Mouse (Mus musculus) heart, adult 2 months (tissue): ENCODE results near the gene Rxfp2. TPM values are rescaled to one million over a fixed set of nuclear protein-coding genes. Genes with fewer than 3 reads are reported as not detected.

Experiments
- DNase-seq, 2 experiments: peaks; one replicate each; pipeline ENCODE4 v3.0.0; 2021
- H3K27ac ChIP-seq: fragments of 200-600 bp; 2 replicates; pipeline ENCODE4 v1.8.1; 2022
- H3K27me3 ChIP-seq: fragments of 200-500 bp; 2 replicates; pipeline ENCODE4 v1.6.1; 2012; ENCODE audit warnings: mild to moderate bottlenecking, low read length, inconsistent platforms, mixed read lengths; ENCODE audit not compliant: control insufficient read depth, insufficient read depth
- H3K36me3 ChIP-seq: fragments of 200-500 bp; 2 replicates; pipeline ENCODE4 v1.6.1; 2012; ENCODE audit warnings: low read length, inconsistent platforms; ENCODE audit not compliant: control insufficient read depth, insufficient read depth
- H3K4me1 ChIP-seq: fragments of 200-500 bp; 2 replicates; pipeline ENCODE4 v1.6.1; 2011; ENCODE audit warnings: low read length; ENCODE audit not compliant: control insufficient read depth, insufficient read depth
- H3K4me3 ChIP-seq: fragments of 200-600 bp; 2 replicates; pipeline ENCODE4 v1.8.1; 2022
- H3K79me2 ChIP-seq: fragments of 200-500 bp; replicated peaks from 2 replicates; pipeline ENCODE4 v1.6.1; 2012; ENCODE audit warnings: mild to moderate bottlenecking, inconsistent platforms, low read length, moderate library complexity, mixed read lengths; ENCODE audit not compliant: control insufficient read depth, insufficient read depth
- H3K9ac ChIP-seq: fragments of 200-500 bp; 2 replicates; pipeline ENCODE4 v1.6.1; 2012; ENCODE audit warnings: low read depth, mild to moderate bottlenecking, control low read depth, inconsistent platforms, low read length, mixed read lengths
- CTCF ChIP-seq: fragments of 200-600 bp; IDR thresholded peaks from 2 replicates; pipeline ENCODE4 v1.8.1; 2022; ENCODE audit warnings: antibody characterized with exemption, mild to moderate bottlenecking, moderate library complexity
- EP300 ChIP-seq: fragments of 200-500 bp; IDR thresholded peaks from 2 replicates; pipeline ENCODE4 v1.6.1; 2011; ENCODE audit warnings: low read depth, low read length, control low read depth; ENCODE audit not compliant: insufficient read depth
- POLR2A ChIP-seq: fragments of 200-500 bp; IDR thresholded peaks from 2 replicates; pipeline ENCODE4 v1.6.1; 2011; ENCODE audit warnings: mild to moderate bottlenecking, low read depth, low read length, control low read depth; ENCODE audit not compliant: insufficient read depth
- WGBS: fragments of 180-500 bp; shearing (Covaris S2); methylation state at CpG from one replicate; pipeline ENCODE4 v1.1.7; 2018; 5-methylcytosine and 5-hydroxymethylcytosine counted together
- intact Hi-C: fragments of 180-260 bp; cut with DNase I; formaldehyde crosslinking; loops from one replicate; pipeline ENCODE4 v1.15.1; 2025
- polyA plus RNA-seq: library from polyadenylated mRNA; depleted of rRNA; stranded (reverse); fragments of >200 nt; gene quantifications from 2 replicates; pipeline ENCODE4 v1.2.3, GENCODE M21; 2012
- total RNA-seq, 2 experiments: library from RNA; stranded (reverse); gene quantifications; 2 replicates each; pipeline ENCODE4 v1.2.3; 2021

Gene Rxfp2
- total and polyA plus RNA-seq, 3 experiments: 0.10 TPM; not detected in 2

DNA sequence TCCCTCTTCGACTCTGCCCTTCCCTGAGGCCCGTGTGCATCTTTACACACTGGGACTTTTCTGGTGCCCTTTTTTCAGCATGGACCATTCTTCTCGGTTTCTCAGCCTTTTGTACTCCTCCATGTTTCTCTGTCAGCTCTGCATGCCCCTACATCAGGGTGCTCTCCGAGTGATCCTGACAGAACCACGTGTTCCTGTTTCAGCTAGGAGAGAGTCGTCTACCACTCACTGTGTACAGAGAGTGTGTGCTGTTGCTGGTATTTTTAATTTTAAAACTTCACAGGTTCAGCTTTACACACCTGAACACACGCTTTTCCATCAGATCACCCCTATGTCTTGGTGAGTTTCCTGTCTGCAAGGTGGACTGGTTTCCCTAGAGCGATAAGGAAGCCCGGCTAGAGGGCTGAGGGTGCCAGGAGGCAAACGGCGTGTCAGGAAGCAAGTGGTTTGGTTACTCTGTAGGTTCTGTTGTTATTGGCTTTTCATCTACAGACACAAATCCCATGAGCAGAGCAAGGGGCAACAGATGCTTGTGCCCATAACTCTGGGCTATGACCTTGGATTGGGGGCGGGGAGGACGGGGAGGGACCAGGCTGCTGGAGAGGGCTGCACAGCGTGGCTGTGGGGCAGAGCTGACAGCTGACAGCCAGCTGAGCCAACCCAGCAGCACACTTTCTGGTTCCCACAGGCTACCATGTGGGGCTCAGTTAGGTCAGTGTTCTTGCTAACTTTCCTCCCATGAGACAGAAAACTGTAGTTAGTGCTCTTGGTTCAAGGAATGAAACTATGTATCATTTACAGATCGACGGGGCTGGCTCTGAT lies 97.0 kb downstream of the Rxfp2 start:
- Histone ChIP-seq H3K9ac (no peak overlapping the region), H3K79me2 (no peaks in the 10 kb centered on the region), H3K27ac (peak overlapping the region; percentile 59), H3K4me1 (peaks cover 7% of the 10 kb centered on the region), H3K4me3 (no peak overlapping the region; the same call in 1 of the 2 replicates), H3K36me3 (no peaks in the 10 kb centered on the region; the same call in 1 of the 2 replicates), H3K27me3 (no peaks in the 10 kb centered on the region)
- 24% methylated on average over 16 of the region's 16 CpGs for WGBS
- TF ChIP-seq POLR2A (no peak), CTCF (no peak), EP300 (no peak)
- peak; percentile 38 to 39 for DNase-seq
- intact Hi-C loops: loop anchor here (2.0 kb wide), 1 partner anchor 41 kb away; no protein-coding TSS in a partner anchor

DNA sequence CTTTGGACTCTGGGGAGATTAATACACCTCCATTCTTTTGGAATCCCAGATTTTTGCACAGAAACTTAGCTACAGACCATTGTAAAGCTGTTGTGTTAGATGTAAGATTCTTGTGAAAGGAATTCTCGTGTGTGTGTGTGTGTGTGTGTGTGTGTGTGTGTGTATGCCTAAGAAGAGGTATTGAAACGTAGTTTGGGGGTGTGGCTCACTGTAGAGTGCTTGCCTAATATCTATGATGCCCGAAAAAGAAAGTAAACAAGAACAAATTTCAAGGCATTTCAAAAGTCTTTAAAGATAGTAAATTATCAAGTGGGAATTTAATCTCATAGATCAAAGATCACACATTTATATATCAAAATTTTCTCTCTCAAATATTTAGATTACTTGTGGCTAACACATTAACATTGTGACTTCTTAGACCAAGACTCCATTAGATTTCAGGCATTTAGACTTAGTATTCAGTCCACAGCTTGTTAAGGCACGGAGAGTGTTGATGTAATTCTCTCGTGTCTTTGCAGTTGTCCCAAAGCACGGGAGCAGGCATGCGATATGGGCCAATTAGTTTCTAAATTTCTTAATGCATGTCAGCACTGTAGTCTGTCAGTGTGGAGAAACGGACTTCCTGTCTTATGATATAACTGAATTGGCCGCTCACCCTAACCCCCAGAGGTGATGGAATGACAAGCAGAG lies 97.9 kb downstream of the Rxfp2 start:
- intact Hi-C loops: no loop called here
- no peak for DNase-seq
- TF ChIP-seq POLR2A (no peak), EP300 (no peak), CTCF (no peak)
- Histone ChIP-seq H3K4me3 (no peak overlapping the region), H3K27me3 (no peaks in the 10 kb centered on the region), H3K79me2 (no peaks in the 10 kb centered on the region), H3K4me1 (peaks cover 7% of the 10 kb centered on the region), H3K27ac (peak overlapping the region; percentile 59; the same call in 1 of the 2 replicates), H3K36me3 (no peaks in the 10 kb centered on the region; the same call in 1 of the 2 replicates), H3K9ac (no peak overlapping the region)
- WGBS: 47% methylated on average over 9 of the region's 9 CpGs

- H3K27ac ChIP-seq: no peak overlapping the region
- H3K27me3 ChIP-seq: no peaks in the 10 kb centered on the region
- no peaks in the 10 kb centered on the region; the same call in 1 of the 2 replicates for H3K36me3 ChIP-seq
- no peak for TF ChIP-seq EP300
- TF ChIP-seq POLR2A: no peak
- TF ChIP-seq CTCF: peak; percentile 63
- 88% methylated on average over 6 of the region's 6 CpGs for WGBS
- peak in 1 of 2 experiments; percentile 30 for DNase-seq
- no peaks in the 10 kb centered on the region for H3K79me2 ChIP-seq
- intact Hi-C loops: no loop called here
- H3K9ac ChIP-seq: no peak overlapping the region
- H3K4me3 ChIP-seq: no peak overlapping the region
- peaks cover 7% of the 10 kb centered on the region for H3K4me1 ChIP-seq
Observed at GRCm38 (mm10) chr5:150116906-150117216, 98.4 kb downstream of the Rxfp2 start.

DNA sequence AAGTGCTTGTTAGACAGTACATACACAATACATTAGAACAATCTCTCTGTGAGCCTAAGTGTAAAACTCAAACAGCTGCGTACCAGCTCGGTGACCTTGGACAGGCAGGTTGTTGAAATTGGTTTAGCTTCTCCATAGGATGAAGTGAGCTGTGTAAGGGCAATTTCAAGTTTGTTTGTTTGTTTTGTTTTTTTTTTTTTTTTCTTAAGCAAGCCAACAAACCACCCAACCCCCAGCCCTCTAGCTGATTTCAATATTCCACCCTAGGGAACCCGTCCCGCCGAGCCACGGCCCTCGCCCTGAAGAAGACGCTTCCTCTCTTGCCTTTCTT lies 99.6 kb downstream of the Rxfp2 start:
- H3K27ac ChIP-seq: peak overlapping the region; percentile 84

DNA sequence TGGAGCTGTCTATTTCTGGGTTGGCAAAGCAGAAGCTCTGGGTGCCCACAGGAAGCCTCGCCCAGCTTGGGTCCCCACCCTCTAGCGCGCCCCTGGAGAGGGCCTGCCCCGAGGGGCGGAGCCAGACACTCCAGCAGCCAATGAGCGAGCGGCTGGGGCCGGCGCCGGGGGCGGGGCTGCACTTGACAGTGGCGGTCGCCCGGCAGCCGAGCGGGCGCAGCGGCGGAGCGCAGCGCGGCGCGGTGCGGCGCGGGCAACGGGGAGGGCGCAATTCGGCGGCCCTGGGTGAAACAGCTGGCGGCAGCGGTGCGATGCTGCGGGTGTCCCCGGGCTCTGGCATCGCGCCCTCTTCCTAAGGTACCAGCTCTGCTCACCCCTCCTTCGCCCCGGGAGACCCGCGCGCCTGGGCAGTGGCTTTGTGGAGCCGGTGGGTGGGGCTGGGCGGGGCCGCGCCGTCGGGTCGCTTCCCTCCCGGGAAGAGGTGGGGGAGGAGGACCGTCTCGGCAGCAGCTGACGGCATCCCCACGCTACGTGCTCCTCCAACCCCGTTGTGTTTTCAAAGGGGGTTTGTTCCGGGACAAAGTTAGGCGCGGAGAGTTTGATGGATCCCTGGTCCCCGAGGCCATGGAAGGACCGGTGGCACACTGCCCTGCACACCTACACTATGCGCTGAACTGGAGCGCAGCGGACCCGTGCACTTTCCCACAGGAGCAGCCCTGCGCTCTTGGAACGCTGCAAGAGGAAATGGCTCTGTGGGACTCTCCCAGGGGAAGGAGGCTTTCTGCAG lies 100.2 kb downstream of the Rxfp2 start, which contains the start of gene Fry:
TSS of gene Fry (plus strand) at position 191 of the 787 bp plus-strand sequence.
- Histone ChIP-seq H3K9ac (peak within 1 kb of the TSS; percentile 73), H3K36me3 (no peaks in the 10 kb centered on the region; the same call in 1 of the 2 replicates), H3K27ac (peak within 1 kb of the TSS; percentile 85), H3K27me3 (no peaks in the 10 kb centered on the region), H3K79me2 (no peaks in the 10 kb centered on the region), H3K4me1 (peaks cover 7% of the 10 kb centered on the region), H3K4me3 (peak within 1 kb of the TSS; percentile 78)
- TF ChIP-seq CTCF (no peak), POLR2A (0 out of 2 replicates have a peak, but pooled peaks have one; percentile 12)
- intact Hi-C loops: no loop called here
- WGBS: under 1% methylated on average over 60 of the region's 68 CpGs
- peak; percentile 97 to 99 for DNase-seq

More for the DNA sequence above, 99.6 kb downstream of the Rxfp2 start:
- Histone ChIP-seq H3K4me3 (peak overlapping the region; percentile 78), H3K27me3 (no peaks in the 10 kb centered on the region), H3K9ac (no peak overlapping the region), H3K36me3 (no peaks in the 10 kb centered on the region; the same call in 1 of the 2 replicates), H3K79me2 (no peaks in the 10 kb centered on the region), H3K4me1 (peaks cover 7% of the 10 kb centered on the region)
- WGBS: 15% methylated on average over 8 of the region's 8 CpGs
- intact Hi-C loops: no loop called here
- TF ChIP-seq POLR2A (peak; percentile 74; the same call in 1 of the 2 replicates), EP300 (no peak)
- DNase-seq: peak in 1 of 2 experiments; percentile 36
